Mouse (Mus musculus) retina, postnatal 7 days (tissue): ENCODE results near the gene Ryr3.
"Not testable (repeated sequence)": the region's sequence is repeated elsewhere in the genome, so short reads cannot be mapped to it uniquely, and the experiment has no call there.

Source experiments
- DNase-seq: peaks from one replicate; pipeline ENCODE4 v3.0.0-alpha.2; 2012; ENCODE audit warnings: low read depth, low spot score

The Ryr3 gene

GRCm38 (mm10) chr2:113095184-113095583, 121.7 kb downstream of the Ryr3 start:
- no peak for DNase-seq

GRCm38 (mm10) chr2:113094088-113094487, 122.8 kb downstream of the Ryr3 start:
- no peak for DNase-seq

- DNase-seq: no peak
These were observed 124.1 kb downstream of the Ryr3 start for GRCm38 (mm10) chr2:113092756-113093155.

GRCm38 (mm10) chr2:113091316-113091715, 125.6 kb downstream of the Ryr3 start:
- DNase-seq: not testable (repeated sequence)

GRCm38 (mm10) chr2:113076396-113076795, 140.5 kb downstream of the Ryr3 start:
- no peak for DNase-seq

- no peak for DNase-seq
These were observed 157.5 kb downstream of the Ryr3 start for GRCm38 (mm10) chr2:113059367-113059766.

GRCm38 (mm10) chr2:113058914-113059313, 158.0 kb downstream of the Ryr3 start:
- no peak for DNase-seq

- DNase-seq: no peak
These were observed 158.8 kb downstream of the Ryr3 start for GRCm38 (mm10) chr2:113058116-113058515.

- no peak for DNase-seq
These were observed 161.3 kb downstream of the Ryr3 start for GRCm38 (mm10) chr2:113055591-113055990.

- no peak for DNase-seq
These were observed 167.1 kb downstream of the Ryr3 start for GRCm38 (mm10) chr2:113049831-113050230.

- no peak for DNase-seq
These were observed 180.3 kb downstream of the Ryr3 start for GRCm38 (mm10) chr2:113036550-113036949.

- DNase-seq: no peak
These were observed 186.2 kb downstream of the Ryr3 start for GRCm38 (mm10) chr2:113030689-113031088.

GRCm38 (mm10) chr2:113019896-113020295, 197.0 kb downstream of the Ryr3 start:
- no peak for DNase-seq

GRCm38 (mm10) chr2:113018278-113018677, 198.6 kb downstream of the Ryr3 start:
- no peak for DNase-seq

- no peak for DNase-seq
These were observed 200.7 kb downstream of the Ryr3 start for GRCm38 (mm10) chr2:113016236-113016635.

GRCm38 (mm10) chr2:113008961-113009740, 207.7 kb downstream of the Ryr3 start:
- DNase-seq: no peak

GRCm38 (mm10) chr2:112998498-112998897, 218.4 kb downstream of the Ryr3 start:
- DNase-seq: no peak

- DNase-seq: peak; percentile 4
These were observed 233.9 kb downstream of the Ryr3 start for GRCm38 (mm10) chr2:112982908-112983510.

GRCm38 (mm10) chr2:112966807-112967625, 249.9 kb downstream of the Ryr3 start:
- no peak for DNase-seq

GRCm38 (mm10) chr2:112948931-112949330, 268.0 kb downstream of the Ryr3 start:
- DNase-seq: no peak

GRCm38 (mm10) chr2:112931776-112932175, 285.1 kb downstream of the Ryr3 start:
- no peak for DNase-seq

- DNase-seq: no peak
These were observed 303.1 kb downstream of the Ryr3 start for GRCm38 (mm10) chr2:112913796-112914195.
